Mouse (Mus musculus) liver, embryonic 15.5 days (tissue): ENCODE data around the gene Hoxd9. TPM values are rescaled to one million over a fixed set of nuclear protein-coding genes. Genes with fewer than 3 reads are reported as not detected.

Source experiments
- ATAC-seq: fragments of 200-750 bp; cut with Nextera tagmentation; 2 replicates; pipeline ENCODE4 v1.8.0; 2017; ENCODE audit warnings: moderate number of reproducible peaks, mild to moderate bottlenecking, moderate library complexity; ENCODE audit not compliant: insufficient read depth
- H3K27ac ChIP-seq: fragments of 300-500 bp; sonication (generic); replicated peaks from 2 replicates; pipeline ENCODE4 v1.5.1; 2015; ENCODE audit warnings: mild to moderate bottlenecking, inconsistent platforms
- H3K27me3 ChIP-seq: fragments of 300-500 bp; sonication (generic); 2 replicates; pipeline ENCODE4 v1.6.1; 2015; ENCODE audit warnings: mild to moderate bottlenecking, inconsistent platforms
- H3K36me3 ChIP-seq: fragments of 300-500 bp; sonication (generic); replicated peaks from 2 replicates; pipeline ENCODE4 v1.6.1; 2015; ENCODE audit warnings: moderate library complexity, mild to moderate bottlenecking, inconsistent platforms
- H3K4me1 ChIP-seq: fragments of 300-500 bp; sonication (generic); replicated peaks from 2 replicates; pipeline ENCODE4 v1.6.1; 2015; ENCODE audit warnings: inconsistent platforms
- H3K4me2 ChIP-seq: fragments of 300-500 bp; sonication (generic); 2 replicates; pipeline ENCODE4 v1.6.1; 2015; ENCODE audit warnings: moderate library complexity, mild to moderate bottlenecking, inconsistent platforms
- H3K4me3 ChIP-seq: fragments of 300-500 bp; sonication (generic); replicated peaks from 2 replicates; pipeline ENCODE4 v1.5.1; 2015; ENCODE audit warnings: mild to moderate bottlenecking, inconsistent platforms
- H3K9ac ChIP-seq: fragments of 300-500 bp; sonication (generic); 2 replicates; pipeline ENCODE4 v1.6.1; 2015; ENCODE audit warnings: moderate library complexity, mild to moderate bottlenecking, inconsistent platforms
- H3K9me3 ChIP-seq: fragments of 300-500 bp; sonication (generic); replicated peaks from 2 replicates; pipeline ENCODE4 v1.6.1; 2016; ENCODE audit warnings: inconsistent platforms
- WGBS: fragments of 180-500 bp; shearing (Covaris S2); methylation state at CpG from one replicate; pipeline ENCODE4 v1.1.7; 2015; ENCODE audit warnings: mixed read lengths; ENCODE audit not compliant: insufficient replicate concordance; 5-methylcytosine and 5-hydroxymethylcytosine counted together
- polyA plus RNA-seq: library from polyadenylated mRNA; unstranded; fragments of >200 nt; fragmentation: Nextera tagmentation; extraction: Ambion mirVana; gene quantifications from 2 replicates; pipeline ENCODE4 v1.2.1, GENCODE M21; 2015

The Hoxd9 gene
- polyA plus RNA-seq, 1 experiment from 2014 or later: not detected

GRCm38 (mm10) chr2:74686988-74687697 is 10.4 kb upstream of the Hoxd9 start:
- H3K9ac ChIP-seq: no peak overlapping the region

GRCm38 (mm10) chr2:74687698-74688555 is 9.6 kb upstream of the Hoxd9 start:
- ATAC-seq: no peak
- Histone ChIP-seq H3K27me3 (peaks cover 99% of the 10 kb centered on the region), H3K9me3 (no peaks in the 10 kb centered on the region), H3K4me1 (no peaks in the 10 kb centered on the region), H3K36me3 (no peaks in the 10 kb centered on the region), H3K4me2 (no peak overlapping the region), H3K27ac (no peak overlapping the region), H3K4me3 (no peak overlapping the region), H3K9ac (no peak overlapping the region)
- 2% methylated on average over 31 of the region's 31 CpGs for WGBS

More at GRCm38 (mm10) chr2:74686988-74687697, 10.4 kb upstream of the Hoxd9 start:
- 2% methylated on average over 27 of the region's 27 CpGs for WGBS
- H3K27me3 ChIP-seq: peaks cover 99% of the 10 kb centered on the region
- peaks cover 5% of the 10 kb centered on the region for H3K4me1 ChIP-seq
- no peak for ATAC-seq
- no peak overlapping the region for H3K4me3 ChIP-seq
- no peak overlapping the region for H3K4me2 ChIP-seq
- H3K36me3 ChIP-seq: no peaks in the 10 kb centered on the region
- H3K27ac ChIP-seq: no peak overlapping the region
- no peaks in the 10 kb centered on the region for H3K9me3 ChIP-seq

GRCm38 (mm10) chr2:74688795-74689573 is 8.5 kb upstream of the Hoxd9 start:
- no peak for ATAC-seq
- no peaks in the 10 kb centered on the region for H3K9me3 ChIP-seq
- H3K36me3 ChIP-seq: no peaks in the 10 kb centered on the region
- no peak overlapping the region for H3K9ac ChIP-seq
- WGBS: 4% methylated on average over 12 of the region's 12 CpGs
- peaks cover 99% of the 10 kb centered on the region for H3K27me3 ChIP-seq
- H3K4me3 ChIP-seq: no peak overlapping the region
- no peaks in the 10 kb centered on the region for H3K4me1 ChIP-seq
- H3K27ac ChIP-seq: no peak overlapping the region
- H3K4me2 ChIP-seq: no peak overlapping the region

- Histone ChIP-seq H3K4me2 (no peak overlapping the region), H3K36me3 (no peaks in the 10 kb centered on the region), H3K27me3 (peaks cover 99% of the 10 kb centered on the region), H3K9ac (no peak overlapping the region), H3K4me1 (no peaks in the 10 kb centered on the region), H3K27ac (no peak overlapping the region), H3K4me3 (no peak overlapping the region), H3K9me3 (no peaks in the 10 kb centered on the region)
- ATAC-seq: no peak
- under 1% methylated on average over 24 of the region's 24 CpGs for WGBS
Observed at GRCm38 (mm10) chr2:74689574-74690337, 7.8 kb upstream of the Hoxd9 start.

GRCm38 (mm10) chr2:74690338-74690716 is 7.2 kb upstream of the Hoxd9 start:
- Histone ChIP-seq H3K4me1 (no peaks in the 10 kb centered on the region), H3K9ac (no peak overlapping the region), H3K9me3 (no peaks in the 10 kb centered on the region), H3K27me3 (peaks cover 99% of the 10 kb centered on the region), H3K4me3 (no peak overlapping the region), H3K4me2 (no peak overlapping the region), H3K27ac (no peak overlapping the region), H3K36me3 (no peaks in the 10 kb centered on the region)
- ATAC-seq: no peak
- 4% methylated on average over 8 of the region's 8 CpGs for WGBS

- no peaks in the 10 kb centered on the region for H3K36me3 ChIP-seq
- no peak within 1 kb of the TSS for H3K27ac ChIP-seq
- no peak within 1 kb of the TSS for H3K9ac ChIP-seq
- WGBS: 2% methylated on average over 56 of the region's 56 CpGs
- ATAC-seq: no peak
- H3K4me3 ChIP-seq: no peak within 1 kb of the TSS
- no peak within 1 kb of the TSS for H3K4me2 ChIP-seq
- H3K4me1 ChIP-seq: no peaks in the 10 kb centered on the region
- H3K27me3 ChIP-seq: peaks cover 100% of the 10 kb centered on the region
- no peaks in the 10 kb centered on the region for H3K9me3 ChIP-seq
Observed at GRCm38 (mm10) chr2:74691022-74691951, 6.2 kb upstream of the Hoxd9 start, which contains the start of gene Hoxd10. Gene Hoxd10 (plus strand): TSS chr2:74691924.

- Histone ChIP-seq H3K36me3 (no peaks in the 10 kb centered on the region), H3K4me2 (no peak overlapping the region), H3K9me3 (no peaks in the 10 kb centered on the region), H3K27me3 (peaks cover 100% of the 10 kb centered on the region), H3K4me1 (no peaks in the 10 kb centered on the region), H3K4me3 (no peak overlapping the region), H3K9ac (no peak overlapping the region), H3K27ac (no peak overlapping the region)
- 2% methylated on average over 35 of the region's 35 CpGs for WGBS
- no peak for ATAC-seq
Observed at GRCm38 (mm10) chr2:74691995-74692807, 5.3 kb upstream of the Hoxd9 start.

GRCm38 (mm10) chr2:74692808-74693431 is 4.6 kb upstream of the Hoxd9 start:
- Histone ChIP-seq H3K9ac (no peak overlapping the region), H3K36me3 (no peaks in the 10 kb centered on the region), H3K9me3 (no peaks in the 10 kb centered on the region), H3K4me3 (no peak overlapping the region), H3K4me1 (peaks cover 5% of the 10 kb centered on the region), H3K4me2 (no peak overlapping the region), H3K27me3 (peaks cover 100% of the 10 kb centered on the region), H3K27ac (no peak overlapping the region)
- 2% methylated on average over 20 of the region's 20 CpGs for WGBS
- no peak for ATAC-seq

GRCm38 (mm10) chr2:74693432-74693827 is 4.1 kb upstream of the Hoxd9 start:
- H3K36me3 ChIP-seq: no peaks in the 10 kb centered on the region
- no peak for ATAC-seq
- H3K4me2 ChIP-seq: no peak overlapping the region
- 17% methylated on average over 4 of the region's 4 CpGs for WGBS
- H3K4me1 ChIP-seq: peaks cover 6% of the 10 kb centered on the region
- H3K27me3 ChIP-seq: peaks cover 100% of the 10 kb centered on the region
- H3K9me3 ChIP-seq: no peaks in the 10 kb centered on the region
- no peak overlapping the region for H3K4me3 ChIP-seq
- no peak overlapping the region for H3K27ac ChIP-seq
- H3K9ac ChIP-seq: no peak overlapping the region
